Comparison of ENCODE assay signal across 26 mouse cellular contexts in genomic region chr12:26128851-26129250, GRCm38 (mm10).
DNase-seq lines count a peak whose midpoint lies in the region; ATAC-seq and TF ChIP-seq lines count a peak whose summit lies in the region.
"Had no signal": no experiment of that assay in that cellular context is flagged by ENCODE, and none has a peak within 500 bp of the region (broad histone marks: within the 10 kb centered on the region; RNA-seq: fewer than 3 reads in every experiment).

No protein-coding gene starts in this region.

- ATAC-seq in granulocyte monocyte progenitor cell, adult 5-6 weeks (replicated peaks; ENCODE audit: poor library complexity, severe bottlenecking): peak; percentile 68
- no peak for ATAC-seq in hindbrain, embryonic 14.5 days (ENCODE audit: low FRiP score)
- ATAC-seq: forebrain, embryonic 13.5 days; forebrain, embryonic 16.5 days; Patski had no signal

- H3K27me3 ChIP-seq in hindbrain, embryonic 14.5 days (ENCODE audit: control insufficient read depth, insufficient read depth, low read length): no peaks in the 10 kb centered on the region
- H3K27me3 ChIP-seq: forebrain, embryonic 13.5 days; heart, embryonic 12.5 days; heart, embryonic 15.5 days; hindbrain, embryonic 15.5 days had no signal

- H3K4me3 ChIP-seq in layer of hippocampus, adult 2 months: no peak overlapping the region
- no peak overlapping the region for H3K4me3 ChIP-seq in hindbrain, embryonic 14.5 days (replicated peaks; ENCODE audit: low read length)
- H3K4me3 ChIP-seq: forebrain, embryonic 10.5 days; forebrain, embryonic 13.5 days; heart, embryonic 12.5 days; heart, embryonic 15.5 days; hindbrain, embryonic 15.5 days had no signal

- peaks cover 11% of the 10 kb centered on the region for H3K4me1 ChIP-seq in hindbrain, embryonic 14.5 days (replicated peaks; ENCODE audit: control insufficient read depth, insufficient read depth, low read length)
- H3K4me1 ChIP-seq: forebrain, embryonic 10.5 days; heart, embryonic 15.5 days had no signal

- peak overlapping the region; percentile 32; the same call in 1 of the 2 replicates for H3K27ac ChIP-seq in layer of hippocampus, adult 2 months
- no peak overlapping the region for H3K27ac ChIP-seq in hindbrain, embryonic 14.5 days
- H3K27ac ChIP-seq: forebrain, embryonic 10.5 days; forebrain, embryonic 13.5 days; heart, embryonic 15.5 days; hindbrain, embryonic 15.5 days had no signal

- H3K4me2 ChIP-seq in hindbrain, embryonic 14.5 days (replicated peaks): no peak overlapping the region
- H3K4me2 ChIP-seq: forebrain, embryonic 13.5 days; heart, embryonic 12.5 days; heart, embryonic 15.5 days; hindbrain, embryonic 15.5 days had no signal

- H3K9me3 ChIP-seq in hindbrain, embryonic 14.5 days (ENCODE audit: control insufficient read depth, low read length): no peaks in the 10 kb centered on the region
- H3K9me3 ChIP-seq: forebrain, embryonic 10.5 days; forebrain, embryonic 13.5 days; heart, embryonic 12.5 days; heart, embryonic 15.5 days; hindbrain, embryonic 15.5 days had no signal

- no peak for DNase-seq in layer of hippocampus, adult 2 months (ENCODE audit: low spot score in 2 of 2)
- DNase-seq in layer of hippocampus, adult 11-12 months (ENCODE audit: low spot score): no peak
- peak; percentile 20 for DNase-seq in 3T3-L1 (ENCODE audit: low read depth, low spot score)
- peak; percentile 53 for DNase-seq in Muller cell, postnatal 12 days (ENCODE audit: inconsistent ontology term)
- no peak for DNase-seq in kidney, adult 8-10 months
- no peak for DNase-seq in neural tube, embryonic 10.5 days (ENCODE audit: extremely low spot score, low spot score)
- no peak for DNase-seq in hindbrain, embryonic 14.5 days (ENCODE audit: low spot score)
- DNase-seq: adrenal gland, postnatal 10 days; adrenal gland, postnatal 36 days; cerebellum, adult 11 months; cerebellum, adult 2 months; cerebellum, postnatal 10 days; cerebellum, postnatal 36 days; gastrocnemius, postnatal 10 days; gastrocnemius, postnatal 36 days; heart, adult 11 months; heart, postnatal 10 days; heart, postnatal 4 days had no signal

- no peak for TF ChIP-seq CTCF in layer of hippocampus, adult 2 months (conservative IDR thresholded peaks at IDR 0.05)

- H3K36me3 ChIP-seq in hindbrain, embryonic 14.5 days (replicated peaks; ENCODE audit: control insufficient read depth, insufficient read depth): no peaks in the 10 kb centered on the region
- H3K36me3 ChIP-seq: forebrain, embryonic 10.5 days; heart, embryonic 12.5 days; heart, embryonic 15.5 days; hindbrain, embryonic 15.5 days had no signal

- no peak overlapping the region for H3K9ac ChIP-seq in hindbrain, embryonic 14.5 days
- H3K9ac ChIP-seq: forebrain, embryonic 13.5 days; heart, embryonic 12.5 days; heart, embryonic 15.5 days; hindbrain, embryonic 15.5 days had no signal

Comparison
In these comparisons a context has a peak if more than half of its experiments do, and no peak if none do; other contexts are left out.
1. DNase-seq: peak in 3T3-L1 (single experiment) and Muller cell, postnatal 12 days (single experiment); none in layer of hippocampus, adult 2 months (0 of 2), layer of hippocampus, adult 11-12 months (single experiment), kidney, adult 8-10 months (0 of 2), neural tube, embryonic 10.5 days (single experiment) and hindbrain, embryonic 14.5 days (single experiment).